Mouse (Mus musculus): ENCODE results near the gene Terf2. TPM values are rescaled to one million over a fixed set of nuclear protein-coding genes. Genes with fewer than 3 reads are reported as not detected.

The Terf2 gene
- 10 to 100 TPM; 11.1 to 11.2 TPM for total RNA-seq (2021)
- polyA plus RNA-seq (2012; rRNA removed) = 6.0 and 8.9 TPM in 2 replicates
- long read RNA-seq = 0 reads

GRCm38 (mm10) chr8:107096366-107097036 lies at the start of gene Terf2:
Terf2 (minus strand) TSS chr8:107096547.
- Histone ChIP-seq H3K4me3 (peak within 1 kb of the TSS; percentile 82), H3K9ac (ENCODE audit: low read depth, low read length) (peak within 1 kb of the TSS; percentile 93), H3K27me3 (ENCODE audit: control insufficient read depth, insufficient read depth, low read length) (no peaks in the 10 kb centered on the region), H3K27ac (peak within 1 kb of the TSS; percentile 93), H3K36me3 (ENCODE audit: control insufficient read depth, insufficient read depth, low read length) (peaks cover 9% of the 10 kb centered on the region), H3K4me1 (ENCODE audit: control insufficient read depth, insufficient read depth, low read length) (peaks cover 3% of the 10 kb centered on the region), H3K79me2 (replicated peaks; ENCODE audit: control insufficient read depth, insufficient read depth, low read length) (no peaks in the 10 kb centered on the region)
- DNase-seq = peak; percentile 92 to 96
- 4% methylated on average over 32 of the region's 39 CpGs for WGBS
- intact Hi-C loops (cut with DNase I) = loop anchor here (2.0 to 5.0 kb wide), 2 partner anchors 40 to 331 kb away; partner anchors contain the start of genes Cog8, Nip7 and Nob1
- TF ChIP-seq POLR2A (IDR thresholded peaks at IDR 0.05; ENCODE audit: insufficient read depth, low read depth, low read length) (peak; percentile 45; the same call in 1 of the 2 replicates), CTCF (IDR thresholded peaks at IDR 0.05) (no peak), EP300 (IDR thresholded peaks at IDR 0.05; ENCODE audit: insufficient read depth, low read depth, low read length) (peak; percentile 38; the same call in 1 of the 2 replicates)

- WGBS = 76% methylated on average over 4 of the region's 4 CpGs
- no peaks in the 10 kb centered on the region for H3K79me2 ChIP-seq (replicated peaks; ENCODE audit: control insufficient read depth, insufficient read depth, low read length)
- no peak for DNase-seq
- TF ChIP-seq CTCF (IDR thresholded peaks at IDR 0.05) (no peak), EP300 (IDR thresholded peaks at IDR 0.05; ENCODE audit: insufficient read depth, low read depth, low read length) (no peak), POLR2A (IDR thresholded peaks at IDR 0.05; ENCODE audit: insufficient read depth, low read depth, low read length) (no peak)
- no peak overlapping the region for H3K9ac ChIP-seq (ENCODE audit: low read depth, low read length)
- H3K36me3 ChIP-seq (ENCODE audit: control insufficient read depth, insufficient read depth, low read length) = no peaks in the 10 kb centered on the region
- H3K27me3 ChIP-seq (ENCODE audit: control insufficient read depth, insufficient read depth, low read length) = no peaks in the 10 kb centered on the region
- intact Hi-C loops (cut with DNase I) = no loop called here
- H3K4me1 ChIP-seq (ENCODE audit: control insufficient read depth, insufficient read depth, low read length) = peaks cover 4% of the 10 kb centered on the region
- no peak overlapping the region for H3K27ac ChIP-seq
- H3K4me3 ChIP-seq = no peak overlapping the region
These were observed 47.2 kb upstream of the Terf2 start for GRCm38 (mm10) chr8:107143501-107143900.

GRCm38 (mm10) chr8:107142539-107142938 lies 46.2 kb upstream of the Terf2 start:
- no peak overlapping the region for H3K27ac ChIP-seq
- DNase-seq = no peak
- no peaks in the 10 kb centered on the region for H3K27me3 ChIP-seq (ENCODE audit: control insufficient read depth, insufficient read depth, low read length)
- WGBS = 84% methylated on average over 4 of the region's 4 CpGs
- no peak overlapping the region for H3K9ac ChIP-seq (ENCODE audit: low read depth, low read length)
- H3K4me3 ChIP-seq = no peak overlapping the region
- intact Hi-C loops (cut with DNase I) = no loop called here
- no peak for TF ChIP-seq POLR2A (IDR thresholded peaks at IDR 0.05; ENCODE audit: insufficient read depth, low read depth, low read length)
- TF ChIP-seq EP300 (IDR thresholded peaks at IDR 0.05; ENCODE audit: insufficient read depth, low read depth, low read length) = no peak
- TF ChIP-seq CTCF (IDR thresholded peaks at IDR 0.05) = no peak
- H3K79me2 ChIP-seq (replicated peaks; ENCODE audit: control insufficient read depth, insufficient read depth, low read length) = no peaks in the 10 kb centered on the region
- no peaks in the 10 kb centered on the region for H3K36me3 ChIP-seq (ENCODE audit: control insufficient read depth, insufficient read depth, low read length)
- H3K4me1 ChIP-seq (ENCODE audit: control insufficient read depth, insufficient read depth, low read length) = peaks cover 7% of the 10 kb centered on the region

- no peak overlapping the region for H3K9ac ChIP-seq (ENCODE audit: low read depth, low read length)
- intact Hi-C loops (cut with DNase I) = loop anchor here (1.0 to 5.0 kb wide), 2 partner anchors 21 to 67 kb away; no protein-coding TSS in a partner anchor
- 46% methylated on average over 13 of the region's 13 CpGs for WGBS
- H3K36me3 ChIP-seq (ENCODE audit: control insufficient read depth, insufficient read depth, low read length) = peaks cover 2% of the 10 kb centered on the region; the same call in 1 of the 2 replicates
- peaks cover 10% of the 10 kb centered on the region for H3K4me1 ChIP-seq (ENCODE audit: control insufficient read depth, insufficient read depth, low read length)
- H3K4me3 ChIP-seq = no peak overlapping the region
- TF ChIP-seq POLR2A (IDR thresholded peaks at IDR 0.05; ENCODE audit: insufficient read depth, low read depth, low read length) = peak; percentile 67
- TF ChIP-seq CTCF (IDR thresholded peaks at IDR 0.05) = no peak
- H3K27ac ChIP-seq = peak overlapping the region; percentile 87
- H3K79me2 ChIP-seq (replicated peaks; ENCODE audit: control insufficient read depth, insufficient read depth, low read length) = no peaks in the 10 kb centered on the region
- H3K27me3 ChIP-seq (ENCODE audit: control insufficient read depth, insufficient read depth, low read length) = no peaks in the 10 kb centered on the region
- DNase-seq = peak in 1 of 2 experiments; percentile 72
These were observed 43.5 kb upstream of the Terf2 start for GRCm38 (mm10) chr8:107139704-107140470.

DNA sequence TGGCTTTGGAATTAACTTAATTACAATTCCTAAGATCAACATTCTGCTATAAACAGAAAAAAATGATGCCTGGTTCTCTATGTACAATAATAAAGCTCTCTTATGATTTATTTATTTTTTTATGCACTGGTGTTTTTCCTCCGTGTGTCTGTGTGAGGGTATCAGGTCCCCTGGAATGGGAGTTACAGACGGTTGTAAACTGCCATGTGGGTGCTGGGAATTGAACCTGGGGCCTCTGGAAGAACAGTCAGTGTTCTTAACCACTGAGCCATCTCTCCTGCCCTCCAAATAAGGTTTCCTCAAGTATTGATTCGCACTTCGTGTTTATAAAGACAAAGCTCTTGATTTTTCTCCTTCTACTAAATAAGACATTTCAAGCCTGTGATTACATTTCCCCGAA lies 42.0 kb upstream of the Terf2 start:
- 91% methylated on average over 5 of the region's 5 CpGs for WGBS
- TF ChIP-seq EP300 (IDR thresholded peaks at IDR 0.05; ENCODE audit: insufficient read depth, low read depth, low read length) = no peak
- no peak for TF ChIP-seq POLR2A (IDR thresholded peaks at IDR 0.05; ENCODE audit: insufficient read depth, low read depth, low read length)
- TF ChIP-seq CTCF (IDR thresholded peaks at IDR 0.05) = no peak
- Histone ChIP-seq H3K79me2 (replicated peaks; ENCODE audit: control insufficient read depth, insufficient read depth, low read length) (no peaks in the 10 kb centered on the region), H3K27ac (peak overlapping the region; percentile 68), H3K4me3 (no peak overlapping the region), H3K27me3 (ENCODE audit: control insufficient read depth, insufficient read depth, low read length) (no peaks in the 10 kb centered on the region), H3K36me3 (ENCODE audit: control insufficient read depth, insufficient read depth, low read length) (peaks cover 2% of the 10 kb centered on the region; the same call in 1 of the 2 replicates), H3K4me1 (ENCODE audit: control insufficient read depth, insufficient read depth, low read length) (peaks cover 12% of the 10 kb centered on the region), H3K9ac (ENCODE audit: low read depth, low read length) (no peak overlapping the region)
- intact Hi-C loops (cut with DNase I) = loop anchor here (5.0 kb wide), 1 partner anchor 69 kb away; no protein-coding TSS in a partner anchor
- no peak for DNase-seq
